Mouse (Mus musculus): ENCODE measurements around the gene Itgb4. TPM values are rescaled to one million over a fixed set of nuclear protein-coding genes. Genes with fewer than 3 reads are reported as not detected.
A peak's percentile ranks its signal among the peaks of the same experiment; 100 is the strongest.

Itgb4 gene
- polyA plus RNA-seq, 1 experiment from 2014 or later = 0.23 TPM

GRCm38 (mm10) chr11:116027756-116028155 is 53.2 kb downstream of the Itgb4 start, which contains the start of gene H3f3b:
TSS of gene H3f3b (minus strand) at chr11:116027962.
- H3K9me3 ChIP-seq (ENCODE audit: control insufficient read depth, low read length) = no peaks in the 10 kb centered on the region

DNA sequence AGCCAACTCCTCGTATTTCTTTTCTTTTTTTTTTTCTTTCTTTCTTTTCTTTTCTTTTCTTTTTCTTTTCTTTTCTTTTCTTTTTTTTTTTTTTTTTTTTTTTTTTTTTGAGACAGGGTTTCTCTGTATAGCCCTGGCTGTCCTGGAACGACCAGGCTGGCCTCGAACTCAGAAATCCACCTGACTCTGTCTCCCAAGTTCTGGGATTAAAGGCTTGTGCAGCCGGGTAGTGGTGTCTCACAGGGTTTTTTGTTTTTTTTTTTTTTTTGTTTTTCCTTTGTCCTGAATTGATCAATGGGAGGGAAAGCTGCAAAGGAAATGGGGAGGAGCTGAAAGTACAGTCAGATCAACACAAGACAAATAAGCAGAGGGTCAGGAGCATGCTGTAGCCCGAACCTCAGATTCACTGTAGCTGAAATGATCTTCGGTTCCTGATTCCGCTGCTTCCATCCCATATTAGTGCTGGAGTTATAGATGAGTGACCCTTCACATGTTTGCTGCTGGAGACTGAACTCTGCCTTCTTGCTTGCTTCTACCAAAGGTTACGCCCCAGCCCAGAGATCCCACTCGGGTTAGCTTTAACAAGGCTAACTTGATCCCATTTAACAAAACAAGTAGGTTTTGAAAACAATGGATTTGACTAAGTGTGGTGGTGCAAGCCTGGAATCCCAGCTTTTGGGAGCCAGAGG is 53.8 kb downstream of the Itgb4 start:
- ATAC-seq (ENCODE audit: low FRiP score) (no peak), DNase-seq (ENCODE audit: low spot score, missing footprints) (peak; percentile 26)
- H3K9ac ChIP-seq (ENCODE audit: low read length) = no peak overlapping the region
- H3K27me3 ChIP-seq (ENCODE audit: control insufficient read depth, insufficient read depth, low read length) = no peaks in the 10 kb centered on the region
- no peaks in the 10 kb centered on the region for H3K9me3 ChIP-seq (ENCODE audit: control insufficient read depth, low read length)
- H3K4me2 ChIP-seq = no peak overlapping the region
- no peak overlapping the region for H3K4me3 ChIP-seq (ENCODE audit: low read depth, low read length)
- no peaks in the 10 kb centered on the region for H3K36me3 ChIP-seq (ENCODE audit: control insufficient read depth, insufficient read depth, low read length)
- 82% methylated on average over 9 of the region's 9 CpGs for WGBS
- peaks cover 8% of the 10 kb centered on the region for H3K4me1 ChIP-seq (ENCODE audit: control insufficient read depth, insufficient read depth, low read length)
- H3K27ac ChIP-seq (ENCODE audit: low read depth, low read length) = no peak overlapping the region

More at GRCm38 (mm10) chr11:116027756-116028155, 53.2 kb downstream of the Itgb4 start, which contains the start of gene H3f3b:
- H3K4me1 ChIP-seq (ENCODE audit: control insufficient read depth, insufficient read depth, low read length) = peaks cover 8% of the 10 kb centered on the region
- WGBS = 87% methylated on average over 4 of the region's 4 CpGs
- no peaks in the 10 kb centered on the region for H3K27me3 ChIP-seq (ENCODE audit: control insufficient read depth, insufficient read depth, low read length)
- H3K9ac ChIP-seq (ENCODE audit: low read length) = no peak within 1 kb of the TSS
- no peak within 1 kb of the TSS for H3K4me2 ChIP-seq
- no peak within 1 kb of the TSS for H3K27ac ChIP-seq (ENCODE audit: low read depth, low read length)
- no peak within 1 kb of the TSS for H3K4me3 ChIP-seq (ENCODE audit: low read depth, low read length)
- H3K36me3 ChIP-seq (ENCODE audit: control insufficient read depth, insufficient read depth, low read length) = no peaks in the 10 kb centered on the region
- ATAC-seq (ENCODE audit: low FRiP score) (no peak), DNase-seq (ENCODE audit: low spot score, missing footprints) (peak; percentile 19)

- no peaks in the 10 kb centered on the region for H3K9me3 ChIP-seq (ENCODE audit: control insufficient read depth, low read length)
- no peaks in the 10 kb centered on the region for H3K36me3 ChIP-seq (ENCODE audit: control insufficient read depth, insufficient read depth, low read length)
- H3K27me3 ChIP-seq (ENCODE audit: control insufficient read depth, insufficient read depth, low read length) = no peaks in the 10 kb centered on the region
- ATAC-seq (ENCODE audit: low FRiP score) (no peak), DNase-seq (ENCODE audit: low spot score, missing footprints) (peak; percentile 47)
- H3K4me2 ChIP-seq = peak overlapping the region; percentile 97
- peaks cover 8% of the 10 kb centered on the region for H3K4me1 ChIP-seq (ENCODE audit: control insufficient read depth, insufficient read depth, low read length)
- peak overlapping the region; percentile 53; the same call in 1 of the 2 replicates for H3K9ac ChIP-seq (ENCODE audit: low read length)
- WGBS = 85% methylated on average over 6 of the region's 6 CpGs
- H3K4me3 ChIP-seq (ENCODE audit: low read depth, low read length) = peak overlapping the region; percentile 79
- no peak overlapping the region for H3K27ac ChIP-seq (ENCODE audit: low read depth, low read length)
Observed at GRCm38 (mm10) chr11:116029086-116029865, 54.8 kb downstream of the Itgb4 start.

DNA sequence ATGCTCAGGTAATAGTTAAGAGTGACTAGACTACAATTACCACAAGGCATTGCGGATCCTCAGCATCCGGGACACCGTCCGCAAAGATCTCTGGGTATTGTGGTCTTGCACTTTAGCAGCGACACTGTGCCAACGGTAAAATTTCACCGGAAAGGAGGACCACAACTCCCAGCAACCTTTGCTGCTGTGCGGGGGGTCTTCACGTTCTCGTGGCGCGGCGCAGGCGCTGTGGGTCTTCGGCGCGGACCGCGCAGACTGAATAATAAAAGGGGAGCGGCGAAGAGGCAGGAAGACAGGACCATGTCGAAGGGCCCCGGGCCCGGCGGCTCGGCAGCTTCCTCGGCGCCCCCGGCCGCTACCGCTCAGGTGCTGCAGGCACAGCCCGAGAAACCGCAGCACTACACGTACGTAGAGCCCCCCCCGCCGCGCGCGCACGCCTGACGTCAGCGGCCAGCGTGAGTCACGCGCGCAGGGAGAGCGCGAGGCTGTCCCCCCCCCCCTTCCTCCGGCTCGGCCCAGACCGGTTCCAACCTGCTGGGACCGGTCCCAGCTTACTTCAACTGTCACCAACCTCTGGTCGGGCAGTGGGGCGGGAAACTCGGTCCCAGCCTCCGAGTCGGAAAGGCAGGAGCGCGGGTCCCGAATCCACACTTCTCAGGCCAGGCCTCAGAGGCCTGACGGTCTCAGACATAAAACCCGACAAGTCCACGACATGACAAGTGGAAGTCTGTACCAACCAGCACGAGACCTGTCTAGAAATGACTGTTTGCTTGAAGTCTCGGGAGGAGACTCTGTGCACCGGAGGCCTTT is 55.8 kb downstream of the Itgb4 start, which contains the start of gene Unk:
Gene Unk (plus strand): TSS at position 235 of the 810 bp plus-strand sequence.
- under 1% methylated on average over 65 of the region's 67 CpGs for WGBS
- H3K4me3 ChIP-seq (ENCODE audit: low read depth, low read length) = peak within 1 kb of the TSS; percentile 79

GRCm38 (mm10) chr11:116030898-116031845 is 56.7 kb downstream of the Itgb4 start:
- peak overlapping the region; percentile 95 for H3K27ac ChIP-seq (ENCODE audit: low read depth, low read length)
- peak; percentile 24 for ATAC-seq (ENCODE audit: low FRiP score)
- H3K4me3 ChIP-seq (ENCODE audit: low read depth, low read length) = peak overlapping the region; percentile 79
- H3K36me3 ChIP-seq (ENCODE audit: control insufficient read depth, insufficient read depth, low read length) = 0 out of 2 replicates have a peak, but pooled peaks cover 2% of the 10 kb centered on the region
- peak; percentile 94 for DNase-seq (ENCODE audit: low spot score, missing footprints)
- H3K9ac ChIP-seq (ENCODE audit: low read length) = peak overlapping the region; percentile 95
- H3K9me3 ChIP-seq (ENCODE audit: control insufficient read depth, low read length) = no peaks in the 10 kb centered on the region
- 32% methylated on average over 14 of the region's 14 CpGs for WGBS
- H3K4me2 ChIP-seq = peak overlapping the region; percentile 97
- no peaks in the 10 kb centered on the region for H3K27me3 ChIP-seq (ENCODE audit: control insufficient read depth, insufficient read depth, low read length)
- H3K4me1 ChIP-seq (ENCODE audit: control insufficient read depth, insufficient read depth, low read length) = peaks cover 8% of the 10 kb centered on the region

More for the DNA sequence above, 55.8 kb downstream of the Itgb4 start, which contains the start of gene Unk:
- no peaks in the 10 kb centered on the region for H3K9me3 ChIP-seq (ENCODE audit: control insufficient read depth, low read length)
- H3K27me3 ChIP-seq (ENCODE audit: control insufficient read depth, insufficient read depth, low read length) = no peaks in the 10 kb centered on the region
- DNase-seq (ENCODE audit: low spot score, missing footprints) = peak; percentile 100
- peak within 1 kb of the TSS; percentile 95 for H3K27ac ChIP-seq (ENCODE audit: low read depth, low read length)
- H3K4me1 ChIP-seq (ENCODE audit: control insufficient read depth, insufficient read depth, low read length) = peaks cover 8% of the 10 kb centered on the region
- H3K4me2 ChIP-seq = peak within 1 kb of the TSS; percentile 97
- H3K36me3 ChIP-seq (ENCODE audit: control insufficient read depth, insufficient read depth, low read length) = 0 out of 2 replicates have a peak, but pooled peaks cover 2% of the 10 kb centered on the region
- peak; percentile 94 for ATAC-seq (ENCODE audit: low FRiP score)
- H3K9ac ChIP-seq (ENCODE audit: low read length) = peak within 1 kb of the TSS; percentile 95

- peaks cover 10% of the 10 kb centered on the region for H3K36me3 ChIP-seq (ENCODE audit: control insufficient read depth, insufficient read depth, low read length)
- no peaks in the 10 kb centered on the region for H3K27me3 ChIP-seq (ENCODE audit: control insufficient read depth, insufficient read depth, low read length)
- WGBS = 93% methylated on average over 6 of the region's 6 CpGs
- H3K4me3 ChIP-seq (ENCODE audit: low read depth, low read length) = no peak overlapping the region
- H3K9me3 ChIP-seq (ENCODE audit: control insufficient read depth, low read length) = no peaks in the 10 kb centered on the region
- peaks cover 8% of the 10 kb centered on the region for H3K4me1 ChIP-seq (ENCODE audit: control insufficient read depth, insufficient read depth, low read length)
- no peak overlapping the region for H3K27ac ChIP-seq (ENCODE audit: low read depth, low read length)
- H3K4me2 ChIP-seq = no peak overlapping the region
- DNase-seq (ENCODE audit: low spot score, missing footprints) (peak; percentile 54), ATAC-seq (ENCODE audit: low FRiP score) (no peak)
- no peak overlapping the region for H3K9ac ChIP-seq (ENCODE audit: low read length)
Observed at GRCm38 (mm10) chr11:116034584-116034983, 60.1 kb downstream of the Itgb4 start.

DNA sequence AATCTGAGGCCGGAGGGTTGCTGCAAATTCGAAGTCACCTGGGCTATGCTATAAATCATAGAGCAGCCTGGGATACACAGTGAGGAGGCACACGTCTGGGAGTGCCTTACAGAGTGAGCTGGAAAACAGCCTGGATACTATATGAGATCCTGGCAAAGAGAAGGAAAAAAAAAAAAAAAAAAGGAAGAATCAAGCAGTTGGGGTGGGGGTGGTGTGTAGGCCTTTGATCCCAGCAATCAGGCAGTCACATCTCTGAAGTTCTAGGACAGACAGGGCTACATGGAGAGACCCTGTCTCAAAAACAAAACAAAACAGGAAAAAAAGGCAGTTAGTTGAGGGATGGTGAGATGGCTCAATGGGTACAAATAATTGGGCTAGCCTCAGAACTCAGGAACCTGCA is 62.2 kb downstream of the Itgb4 start:
- no peak overlapping the region for H3K9ac ChIP-seq (ENCODE audit: low read length)
- WGBS = 96% methylated on average over 3 of the region's 3 CpGs
- no peak overlapping the region for H3K4me3 ChIP-seq (ENCODE audit: low read depth, low read length)
- H3K27ac ChIP-seq (ENCODE audit: low read depth, low read length) = no peak overlapping the region
- no peaks in the 10 kb centered on the region; the same call in 1 of the 2 replicates for H3K4me1 ChIP-seq (ENCODE audit: control insufficient read depth, insufficient read depth, low read length)
- peaks cover 17% of the 10 kb centered on the region for H3K36me3 ChIP-seq (ENCODE audit: control insufficient read depth, insufficient read depth, low read length)
- no peak overlapping the region for H3K4me2 ChIP-seq
- ATAC-seq (ENCODE audit: low FRiP score) (no peak), DNase-seq (ENCODE audit: low spot score, missing footprints) (peak; percentile 66)
- H3K27me3 ChIP-seq (ENCODE audit: control insufficient read depth, insufficient read depth, low read length) = no peaks in the 10 kb centered on the region
- no peaks in the 10 kb centered on the region for H3K9me3 ChIP-seq (ENCODE audit: control insufficient read depth, low read length)

DNA sequence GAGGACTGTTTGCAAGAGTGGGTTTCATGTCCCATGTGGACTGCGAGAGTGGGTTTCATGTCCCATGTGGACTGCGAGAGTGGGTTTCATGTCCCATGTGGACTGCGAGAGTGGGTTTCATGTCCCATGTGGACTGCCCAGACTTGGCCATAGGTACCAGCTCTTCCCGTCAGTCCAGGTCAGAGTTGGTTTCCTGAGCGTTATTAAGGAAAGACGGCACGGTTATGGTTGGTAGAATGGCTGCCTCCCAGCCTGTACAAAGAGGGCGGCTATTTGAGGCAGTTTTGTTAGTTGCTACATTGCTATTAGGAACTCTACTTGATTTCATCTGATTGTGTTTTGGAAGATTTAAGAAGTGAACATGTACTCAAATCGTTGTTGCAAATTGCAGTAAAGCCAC is 63.3 kb downstream of the Itgb4 start:
- no peak overlapping the region for H3K27ac ChIP-seq (ENCODE audit: low read depth, low read length)
- DNase-seq (ENCODE audit: low spot score, missing footprints) (peak; percentile 69), ATAC-seq (ENCODE audit: low FRiP score) (no peak)
- H3K4me3 ChIP-seq (ENCODE audit: low read depth, low read length) = no peak overlapping the region
- H3K4me1 ChIP-seq (ENCODE audit: control insufficient read depth, insufficient read depth, low read length) = no peaks in the 10 kb centered on the region
- H3K4me2 ChIP-seq = no peak overlapping the region
- no peaks in the 10 kb centered on the region for H3K27me3 ChIP-seq (ENCODE audit: control insufficient read depth, insufficient read depth, low read length)
- whole genome bisulfite sequencing = 95% methylated on average over 9 of the region's 9 CpGs
- H3K9ac ChIP-seq (ENCODE audit: low read length) = no peak overlapping the region
- H3K9me3 ChIP-seq (ENCODE audit: control insufficient read depth, low read length) = no peaks in the 10 kb centered on the region
- H3K36me3 ChIP-seq (ENCODE audit: control insufficient read depth, insufficient read depth, low read length) = peaks cover 17% of the 10 kb centered on the region
